Mouse (Mus musculus) lung, adult 2 months (tissue): ENCODE measurements around the gene Zfp300.

Experiments used
- CTCF ChIP-seq: fragments of 200-500 bp; IDR thresholded peaks from 2 replicates; pipeline ENCODE4 v1.5.1; 2011; ENCODE audit warnings: mild to moderate bottlenecking, low read length, control low read depth; ENCODE audit not compliant: insufficient read depth
- POLR2A ChIP-seq: fragments of 200-500 bp; IDR thresholded peaks from 2 replicates; pipeline ENCODE4 v1.6.1; 2011; ENCODE audit warnings: low read depth, mild to moderate bottlenecking, control low read depth, low read length, borderline replicate concordance; ENCODE audit errors: extremely low read depth

DNA sequence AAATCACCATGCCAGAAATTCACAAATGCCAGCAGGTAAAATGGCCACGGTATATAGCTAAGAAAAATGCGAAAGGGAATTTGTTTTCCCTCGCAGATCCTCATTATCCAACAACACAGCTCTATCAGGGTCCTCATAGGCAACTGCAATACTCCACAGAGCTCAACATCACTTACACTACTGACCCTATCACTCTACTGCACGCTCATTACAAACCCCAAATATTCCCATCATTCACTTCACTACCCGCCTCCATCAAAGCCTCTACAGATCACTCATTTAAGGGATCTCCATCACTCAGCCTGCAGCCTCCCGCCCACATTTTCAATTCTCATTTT lies 713 bp downstream of the Zfp300 start:
- TF ChIP-seq CTCF (no peak), POLR2A (no peak)
